Mouse (Mus musculus) neural tube, embryonic 13.5 days (tissue): ENCODE data around the gene Sgsm2. TPM values are rescaled to one million over a fixed set of nuclear protein-coding genes. Genes with fewer than 3 reads are reported as not detected.

Source experiments
- ATAC-seq: fragments of 200-750 bp; cut with Nextera tagmentation; 2 replicates; pipeline ENCODE4 v1.8.0; 2017; ENCODE audit warnings: low read depth, mild to moderate bottlenecking, moderate TSS enrichment, moderate library complexity
- H3K27ac ChIP-seq: fragments of 300-500 bp; sonication (generic); replicated peaks from 2 replicates; pipeline ENCODE4 v1.5.1; 2015; ENCODE audit warnings: moderate library complexity, mild to moderate bottlenecking, inconsistent platforms
- H3K27me3 ChIP-seq: fragments of 300-500 bp; sonication (generic); 2 replicates; pipeline ENCODE4 v1.6.1; 2015; ENCODE audit warnings: mild to moderate bottlenecking, inconsistent platforms
- H3K36me3 ChIP-seq: fragments of 300-500 bp; sonication (generic); 2 replicates; pipeline ENCODE4 v1.6.1; 2015; ENCODE audit warnings: mild to moderate bottlenecking, inconsistent platforms
- H3K4me1 ChIP-seq: fragments of 300-500 bp; sonication (generic); replicated peaks from 2 replicates; pipeline ENCODE4 v1.6.1; 2015; ENCODE audit warnings: inconsistent platforms
- H3K4me2 ChIP-seq: fragments of 300-500 bp; sonication (generic); 2 replicates; pipeline ENCODE4 v1.6.1; 2015; ENCODE audit warnings: inconsistent platforms, mild to moderate bottlenecking, moderate library complexity
- H3K4me3 ChIP-seq: fragments of 300-500 bp; sonication (generic); 2 replicates; pipeline ENCODE4 v1.5.1; 2015; ENCODE audit warnings: mild to moderate bottlenecking, inconsistent platforms
- H3K9ac ChIP-seq: fragments of 300-500 bp; sonication (generic); 2 replicates; pipeline ENCODE4 v1.6.1; 2015; ENCODE audit warnings: moderate library complexity, mild to moderate bottlenecking, inconsistent platforms
- H3K9me3 ChIP-seq: fragments of 300-500 bp; sonication (generic); 2 replicates; pipeline ENCODE4 v1.6.1; 2016; ENCODE audit warnings: inconsistent platforms
- WGBS: fragments of 180-500 bp; shearing (Covaris S2); methylation state at CpG from one replicate; pipeline ENCODE4 v1.1.7; 2015; 5-methylcytosine and 5-hydroxymethylcytosine counted together
- polyA plus RNA-seq: library from polyadenylated mRNA; unstranded; fragments of >200 nt; fragmentation: Nextera tagmentation; extraction: Ambion mirVana; gene quantifications from 2 replicates; pipeline ENCODE4 v1.2.1, GENCODE M21; 2015

Sgsm2 gene
- polyA plus RNA-seq, 1 experiment from 2014 or later, result 17.1 TPM

DNA sequence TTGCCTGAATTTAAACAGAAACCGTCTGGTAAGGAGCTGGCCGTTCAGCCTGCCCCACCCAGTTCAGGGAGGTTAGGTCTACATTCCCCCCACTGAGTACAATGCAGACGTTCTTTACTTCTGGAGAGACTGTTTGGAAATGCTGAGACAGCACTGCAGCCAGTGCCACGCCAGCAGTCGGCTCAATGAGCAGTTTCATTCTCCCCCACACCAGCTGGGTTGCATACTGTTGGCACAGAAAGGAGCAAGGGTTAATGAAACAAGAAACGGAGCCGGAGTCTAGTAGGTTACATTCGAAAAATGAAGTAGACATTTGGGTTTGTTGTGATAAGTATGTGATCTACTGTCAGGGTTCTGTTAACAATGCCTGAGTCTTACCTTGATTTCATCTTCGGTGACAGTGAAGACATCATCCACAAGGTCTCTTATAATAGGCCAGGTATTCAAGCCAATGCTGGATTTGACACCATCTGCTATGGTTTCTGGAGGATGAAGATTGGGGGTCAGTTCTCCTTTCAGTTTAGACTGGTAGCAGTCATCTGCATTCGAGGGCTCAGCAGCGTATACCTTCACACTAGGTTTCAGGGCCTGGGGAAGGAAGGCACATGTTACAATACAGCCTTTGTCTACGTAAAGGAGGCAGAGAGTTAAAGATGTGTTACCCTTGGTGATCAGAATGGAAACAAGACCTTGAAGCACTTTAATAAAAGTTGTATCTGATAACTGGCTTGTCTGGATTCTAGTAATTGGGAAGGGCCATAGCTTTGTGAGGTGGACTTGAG, 11.9 kb upstream of the Sgsm2 start:
- 83% methylated on average over 12 of the region's 12 CpGs for WGBS
- H3K9ac ChIP-seq, result no peak overlapping the region
- no peaks in the 10 kb centered on the region for H3K27me3 ChIP-seq

DNA sequence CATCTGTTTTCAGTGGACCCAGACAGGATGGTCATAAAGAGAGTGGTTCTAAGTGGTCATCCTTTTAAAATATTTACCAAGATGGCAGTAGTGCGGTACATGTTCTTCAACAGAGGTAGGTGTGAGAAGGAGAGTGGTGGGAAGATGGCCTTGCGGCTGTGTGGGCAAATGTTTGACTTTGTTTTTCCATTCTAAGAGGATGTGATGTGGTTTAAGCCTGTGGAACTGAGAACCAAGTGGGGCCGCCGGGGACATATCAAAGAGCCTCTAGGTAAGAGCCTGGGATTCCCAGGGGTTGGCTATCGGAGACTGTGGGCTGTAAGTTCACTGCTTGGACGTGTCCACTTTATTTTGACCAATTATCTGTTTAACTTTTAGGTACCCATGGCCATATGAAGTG, 11.0 kb upstream of the Sgsm2 start:
- no peak overlapping the region for H3K27ac ChIP-seq
- no peak for ATAC-seq
- H3K36me3 ChIP-seq, result peaks cover 73% of the 10 kb centered on the region
- H3K4me1 ChIP-seq, result no peaks in the 10 kb centered on the region
- H3K9me3 ChIP-seq, result no peaks in the 10 kb centered on the region
- H3K9ac ChIP-seq, result no peak overlapping the region
- no peaks in the 10 kb centered on the region for H3K27me3 ChIP-seq
- 93% methylated on average over 6 of the region's 6 CpGs for whole genome bisulfite sequencing
- no peak overlapping the region for H3K4me3 ChIP-seq
- H3K4me2 ChIP-seq, result no peak overlapping the region

More for the DNA sequence above, 11.9 kb upstream of the Sgsm2 start:
- Histone ChIP-seq H3K36me3 (peaks cover 64% of the 10 kb centered on the region), H3K4me3 (no peak overlapping the region), H3K9me3 (no peaks in the 10 kb centered on the region), H3K4me2 (no peak overlapping the region), H3K27ac (no peak overlapping the region), H3K4me1 (no peaks in the 10 kb centered on the region)
- ATAC-seq, result no peak

DNA sequence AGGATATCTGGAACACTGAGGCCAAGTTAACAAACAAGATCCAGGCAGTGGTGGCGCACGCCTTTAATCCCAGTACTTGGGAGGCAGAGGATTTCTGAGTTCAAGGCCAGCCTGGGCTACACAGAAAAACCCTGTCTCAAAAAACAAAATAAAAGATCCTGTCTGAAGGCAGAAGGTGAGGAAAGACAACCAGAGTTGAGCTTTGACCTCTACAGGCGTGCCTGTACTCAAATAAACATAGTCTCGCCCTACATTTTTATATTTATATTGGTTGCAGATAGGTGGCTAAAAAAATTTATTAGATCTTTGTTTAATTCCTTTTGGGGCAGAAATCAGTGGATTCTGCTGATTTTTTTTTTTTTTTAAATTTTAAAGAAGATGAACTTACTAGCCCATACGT, 5.6 kb upstream of the Sgsm2 start:
- no peak for ATAC-seq
- 95% methylated on average over 5 of the region's 5 CpGs for WGBS

DNA sequence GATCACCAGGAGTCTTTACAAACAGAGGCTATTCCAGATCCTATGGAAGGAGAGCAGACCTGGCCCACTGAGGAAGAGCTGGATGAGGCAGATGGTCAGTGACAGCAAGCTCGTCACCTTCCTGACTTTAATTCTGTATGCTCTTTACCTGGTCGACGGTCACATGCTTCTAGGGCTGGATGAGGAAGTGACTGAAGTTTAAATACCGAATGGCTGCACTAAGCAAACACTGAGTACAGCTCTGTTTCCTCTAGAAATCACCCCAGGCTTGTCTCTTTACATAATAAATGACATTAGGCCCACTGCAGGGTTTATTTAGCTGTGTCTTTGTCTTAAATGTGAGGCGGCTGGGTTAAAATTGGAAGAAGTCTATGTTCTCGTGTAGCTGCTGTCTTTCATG, 4.7 kb upstream of the Sgsm2 start:
- ATAC-seq, result no peak
- Histone ChIP-seq H3K4me2 (no peak overlapping the region), H3K4me3 (no peak overlapping the region), H3K9me3 (no peaks in the 10 kb centered on the region), H3K4me1 (peaks cover 30% of the 10 kb centered on the region), H3K36me3 (peaks cover 70% of the 10 kb centered on the region), H3K27me3 (no peaks in the 10 kb centered on the region), H3K9ac (no peak overlapping the region), H3K27ac (no peak overlapping the region)
- 90% methylated on average over 6 of the region's 6 CpGs for WGBS

More for the DNA sequence above, 5.6 kb upstream of the Sgsm2 start:
- Histone ChIP-seq H3K27me3 (no peaks in the 10 kb centered on the region), H3K27ac (no peak overlapping the region), H3K36me3 (peaks cover 79% of the 10 kb centered on the region), H3K4me2 (no peak overlapping the region), H3K9me3 (no peaks in the 10 kb centered on the region), H3K4me3 (no peak overlapping the region), H3K4me1 (peaks cover 26% of the 10 kb centered on the region), H3K9ac (no peak overlapping the region)

DNA sequence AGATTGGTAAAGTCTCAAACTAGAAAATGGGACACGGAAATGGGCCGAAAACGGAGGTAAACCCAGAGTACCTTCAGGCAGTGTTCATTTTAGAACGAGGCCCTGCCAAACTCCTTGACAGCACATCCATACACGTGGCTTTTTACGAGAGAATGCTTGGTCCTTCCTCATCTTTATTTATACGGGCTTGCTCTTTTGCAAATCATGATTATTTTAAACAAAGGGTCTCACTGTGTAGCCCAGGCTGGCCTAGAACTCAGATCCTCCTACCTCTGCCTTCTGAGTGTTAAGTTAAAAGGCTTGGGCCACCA, 1.6 kb upstream of the Sgsm2 start:
- ATAC-seq, result no peak
- WGBS, result 0% methylated on average over 7 of the region's 7 CpGs
- H3K27ac ChIP-seq, result peak overlapping the region; percentile 94; the same call in 1 of the 2 replicates

DNA sequence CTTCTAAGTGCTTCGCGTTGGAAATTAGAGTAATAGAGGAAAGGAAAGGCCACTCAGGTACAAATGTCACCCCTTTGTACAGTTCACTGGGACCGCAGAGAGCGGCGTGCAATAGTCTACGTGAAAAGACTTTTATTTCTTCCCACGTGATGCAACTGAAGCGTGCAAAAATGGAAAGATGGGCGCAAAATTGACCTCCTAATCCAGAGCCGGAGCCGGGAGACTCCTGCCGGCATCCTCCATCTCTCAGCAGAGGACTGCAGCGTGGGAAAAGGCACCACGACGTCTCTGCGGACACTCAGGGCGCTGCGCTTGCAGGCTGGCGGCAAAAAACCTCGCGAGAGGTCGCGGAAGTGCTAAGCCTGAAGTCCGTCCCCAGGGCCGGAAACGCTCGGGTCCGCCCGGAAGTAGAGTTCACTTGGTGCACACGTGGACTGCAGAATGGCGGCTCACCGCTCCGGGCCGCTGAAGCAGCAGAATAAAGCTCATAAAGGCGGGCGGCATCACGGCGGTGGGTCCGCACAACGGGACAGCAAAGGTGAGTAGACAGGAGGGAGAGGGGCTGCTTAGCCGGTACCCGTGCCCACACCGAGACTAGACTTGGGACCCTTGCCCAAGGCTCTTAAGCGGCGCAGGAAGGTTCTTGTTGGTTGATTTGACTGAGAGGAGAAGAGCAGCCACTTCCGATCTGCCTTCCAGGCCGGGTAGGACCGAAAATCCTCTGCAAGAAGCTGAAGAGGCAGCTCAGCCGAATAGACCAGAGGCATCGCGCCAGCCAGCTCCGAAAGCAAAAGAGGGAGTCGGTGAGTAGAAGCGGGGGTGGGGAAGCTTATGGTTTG, 1.0 kb upstream of the Sgsm2 start, which contains the start of gene Tsr1:
Gene Tsr1, plus strand, starts transcription at position 394 of the 839 bp plus-strand sequence.
- peak; percentile 81 for ATAC-seq
- Histone ChIP-seq H3K27ac (peak within 1 kb of the TSS; percentile 94), H3K27me3 (no peaks in the 10 kb centered on the region), H3K4me1 (peaks cover 51% of the 10 kb centered on the region), H3K9me3 (no peaks in the 10 kb centered on the region), H3K36me3 (peaks cover 34% of the 10 kb centered on the region), H3K4me3 (peak within 1 kb of the TSS; percentile 90), H3K4me2 (peak within 1 kb of the TSS; percentile 90), H3K9ac (peak within 1 kb of the TSS; percentile 93)
- WGBS, result under 1% methylated on average over 54 of the region's 54 CpGs

More for the DNA sequence above, 1.6 kb upstream of the Sgsm2 start:
- H3K9ac ChIP-seq, result peak overlapping the region; percentile 93
- peak overlapping the region; percentile 90 for H3K4me2 ChIP-seq
- peak overlapping the region; percentile 90 for H3K4me3 ChIP-seq
- H3K36me3 ChIP-seq, result peaks cover 40% of the 10 kb centered on the region
- peaks cover 51% of the 10 kb centered on the region for H3K4me1 ChIP-seq
- H3K27me3 ChIP-seq, result no peaks in the 10 kb centered on the region
- no peaks in the 10 kb centered on the region for H3K9me3 ChIP-seq

DNA sequence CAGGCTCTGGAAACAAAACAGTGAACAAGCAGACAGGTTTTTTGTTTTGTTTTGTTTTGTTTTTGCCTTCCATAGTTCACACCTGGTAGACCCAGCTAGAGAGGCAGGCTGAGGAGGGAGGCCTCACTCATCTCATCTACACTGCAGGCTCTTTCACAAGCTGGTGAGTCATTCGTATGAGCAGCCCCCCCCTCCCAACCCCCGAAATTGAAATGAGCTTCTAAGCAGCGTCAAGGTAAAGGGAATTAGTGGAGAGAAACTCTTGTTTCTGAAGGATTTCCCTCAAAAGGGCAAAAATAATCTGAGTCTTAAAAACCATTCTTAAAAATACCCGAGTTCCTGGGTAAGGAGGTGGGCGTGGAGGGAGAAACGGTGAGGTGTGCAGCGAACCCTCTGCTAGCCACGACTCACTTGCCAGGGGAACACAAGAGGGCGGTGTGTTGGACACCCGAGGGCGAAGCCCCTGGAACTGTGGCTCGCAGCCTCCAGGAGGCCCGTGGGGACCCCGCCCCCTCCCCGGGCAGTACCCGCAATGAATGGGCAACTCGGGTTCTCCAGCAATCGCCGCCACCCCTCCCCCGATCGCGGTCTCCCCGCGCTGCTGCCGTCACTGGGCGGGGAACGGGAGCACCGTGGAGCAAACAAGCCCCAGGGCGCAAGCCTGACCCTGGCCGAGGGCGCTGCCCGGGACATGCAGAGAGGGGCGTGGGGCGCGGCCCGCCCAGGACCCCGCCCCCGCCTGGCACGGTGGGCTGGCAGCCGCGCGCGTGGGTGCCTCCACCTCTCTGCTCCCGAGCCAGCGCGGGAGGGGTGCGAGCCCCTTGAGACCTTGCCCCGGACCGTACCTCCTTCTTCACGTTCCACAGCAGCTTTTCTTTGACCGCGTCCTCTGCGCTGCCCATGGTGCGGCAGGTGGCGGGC, 620 bp downstream of the Sgsm2 start:
- peaks cover 51% of the 10 kb centered on the region for H3K4me1 ChIP-seq
- H3K27me3 ChIP-seq, result no peaks in the 10 kb centered on the region
- ATAC-seq, result peak; percentile 62
- H3K36me3 ChIP-seq, result peaks cover 24% of the 10 kb centered on the region
- H3K9me3 ChIP-seq, result no peaks in the 10 kb centered on the region
- peak overlapping the region; percentile 94 for H3K27ac ChIP-seq
- peak overlapping the region; percentile 90 for H3K4me2 ChIP-seq
- 1% methylated on average over 54 of the region's 55 CpGs for WGBS
- peak overlapping the region; percentile 93 for H3K9ac ChIP-seq
- H3K4me3 ChIP-seq, result peak overlapping the region; percentile 90

DNA sequence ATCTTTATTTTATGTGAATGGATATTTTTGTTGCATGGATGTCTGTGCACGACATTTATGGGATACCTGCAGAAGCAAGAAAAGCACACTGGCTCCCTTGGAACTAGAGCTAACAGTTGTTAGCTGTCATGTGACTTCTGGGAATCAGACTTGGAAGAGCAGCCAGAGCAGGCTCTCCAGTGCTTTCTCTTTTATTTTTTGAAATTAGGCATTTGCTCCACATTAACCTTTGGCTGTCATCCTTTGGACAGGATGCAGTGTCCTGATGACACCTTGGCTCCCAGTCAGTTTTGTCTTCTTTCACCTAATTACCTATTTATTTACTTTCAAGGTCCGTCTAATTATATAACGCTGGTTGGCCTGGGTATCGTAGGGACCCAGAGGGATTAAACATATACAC, 2.2 kb downstream of the Sgsm2 start:
- H3K4me3 ChIP-seq, result no peak overlapping the region
- 84% methylated on average over 4 of the region's 4 CpGs for WGBS
- peaks cover 7% of the 10 kb centered on the region for H3K36me3 ChIP-seq
- no peaks in the 10 kb centered on the region for H3K9me3 ChIP-seq
- H3K27me3 ChIP-seq, result no peaks in the 10 kb centered on the region
- H3K4me2 ChIP-seq, result no peak overlapping the region
- H3K27ac ChIP-seq, result no peak overlapping the region
- ATAC-seq, result no peak
- peaks cover 39% of the 10 kb centered on the region for H3K4me1 ChIP-seq
- H3K9ac ChIP-seq, result no peak overlapping the region

DNA sequence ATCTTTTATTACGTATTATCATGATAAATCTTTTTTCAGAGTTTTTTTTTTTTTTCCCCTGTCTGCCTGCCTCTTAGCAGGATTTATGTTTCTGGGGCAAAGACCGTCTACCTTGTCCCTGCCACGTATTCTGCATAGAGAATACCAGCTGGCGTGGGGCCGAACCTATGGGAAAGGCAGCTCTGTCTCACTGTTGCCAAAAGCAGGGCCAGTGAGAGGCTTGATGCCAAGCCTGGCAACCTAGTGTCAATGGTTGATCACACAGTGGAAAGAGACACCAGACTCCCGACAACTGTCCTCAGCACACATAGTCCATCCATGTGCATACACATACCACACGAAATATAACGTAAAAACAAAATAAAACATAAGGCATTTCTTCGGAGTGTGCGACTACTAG, 13.8 kb downstream of the Sgsm2 start:
- Histone ChIP-seq H3K27me3 (no peaks in the 10 kb centered on the region), H3K9ac (no peak overlapping the region), H3K27ac (no peak overlapping the region), H3K36me3 (peaks cover 10% of the 10 kb centered on the region; the same call in 1 of the 2 replicates), H3K4me1 (peaks cover 13% of the 10 kb centered on the region), H3K4me2 (no peak overlapping the region), H3K4me3 (no peak overlapping the region), H3K9me3 (no peaks in the 10 kb centered on the region)
- 86% methylated on average over 10 of the region's 10 CpGs for WGBS
- peak; percentile 19; the same call in 1 of the 2 replicates for ATAC-seq

DNA sequence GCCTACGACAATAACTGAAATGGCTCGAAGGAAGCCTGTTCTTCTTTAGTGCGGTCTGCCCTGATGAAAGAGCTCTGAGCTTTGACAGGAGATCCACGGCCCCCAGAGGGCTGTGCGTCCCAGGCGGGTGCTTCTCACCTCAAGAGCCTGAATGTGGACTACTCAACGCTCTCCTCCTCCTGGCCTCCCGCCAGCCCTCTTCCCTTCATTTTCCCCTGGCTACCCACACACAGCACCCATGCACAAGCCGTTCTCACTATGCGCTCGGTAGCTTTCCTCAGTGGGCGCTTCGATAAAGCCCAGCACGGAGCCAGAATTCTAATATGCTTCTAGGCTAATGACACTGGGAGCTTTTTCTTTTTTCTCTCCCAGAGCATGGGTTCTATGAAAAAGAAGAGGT, 14.9 kb downstream of the Sgsm2 start:
- Histone ChIP-seq H3K4me2 (no peak overlapping the region; the same call in 1 of the 2 replicates), H3K27ac (peak overlapping the region; percentile 47), H3K9me3 (no peaks in the 10 kb centered on the region), H3K9ac (peak overlapping the region; percentile 34; the same call in 1 of the 2 replicates), H3K27me3 (no peaks in the 10 kb centered on the region), H3K4me3 (no peak overlapping the region), H3K36me3 (peaks cover 10% of the 10 kb centered on the region; the same call in 1 of the 2 replicates), H3K4me1 (peaks cover 23% of the 10 kb centered on the region)
- ATAC-seq, result no peak
- WGBS, result 58% methylated on average over 14 of the region's 14 CpGs

DNA sequence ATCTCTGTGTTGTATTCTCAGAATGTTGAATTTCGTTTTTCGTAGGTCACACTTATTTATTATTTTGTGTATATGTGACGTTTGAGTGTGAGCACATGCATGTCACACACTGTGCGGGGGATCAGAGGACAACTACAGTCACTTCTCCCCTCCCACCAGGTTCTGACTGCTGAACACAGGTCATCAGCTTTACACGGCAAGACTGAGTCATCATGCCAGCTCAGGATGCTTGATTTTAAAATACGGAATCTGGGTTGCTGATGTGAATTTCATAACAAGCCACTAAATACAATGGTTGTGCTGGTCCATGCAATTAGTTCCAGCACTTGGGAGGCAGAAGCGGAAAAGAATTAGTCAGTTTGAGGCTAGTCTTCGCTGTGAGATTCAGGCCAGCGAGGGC, 15.9 kb downstream of the Sgsm2 start:
- no peak overlapping the region for H3K4me3 ChIP-seq
- no peak overlapping the region for H3K9ac ChIP-seq
- peaks cover 10% of the 10 kb centered on the region; the same call in 1 of the 2 replicates for H3K36me3 ChIP-seq
- H3K4me1 ChIP-seq, result peaks cover 32% of the 10 kb centered on the region
- no peak overlapping the region for H3K4me2 ChIP-seq
- no peak for ATAC-seq
- no peaks in the 10 kb centered on the region for H3K9me3 ChIP-seq
- H3K27ac ChIP-seq, result no peak overlapping the region
- WGBS, result 89% methylated on average over 9 of the region's 9 CpGs
- H3K27me3 ChIP-seq, result no peaks in the 10 kb centered on the region
